Mouse (Mus musculus) intestine, postnatal 0 days (tissue): Measurements from ENCODE around the gene Kcng3. TPM values are rescaled to one million over a fixed set of nuclear protein-coding genes. Genes with fewer than 3 reads are reported as not detected.
A peak's percentile ranks its signal among the peaks of the same experiment; 100 is the strongest.

Experiments
- ATAC-seq: fragments of 200-750 bp; cut with Nextera tagmentation; 2 replicates; pipeline ENCODE4 v1.8.0; 2017; ENCODE audit warnings: mild to moderate bottlenecking, moderate TSS enrichment, moderate library complexity
- H3K27ac ChIP-seq: fragments of 300-500 bp; sonication (generic); 2 replicates; pipeline ENCODE4 v1.5.1; 2014; ENCODE audit warnings: mild to moderate bottlenecking, low read depth, low read length, moderate library complexity
- H3K27me3 ChIP-seq: fragments of 300-500 bp; sonication (generic); replicated peaks from 2 replicates; pipeline ENCODE4 v1.6.1; 2014; ENCODE audit warnings: low read length, mixed read lengths; ENCODE audit not compliant: control insufficient read depth, insufficient read depth
- H3K36me3 ChIP-seq: fragments of 300-500 bp; sonication (generic); 2 replicates; pipeline ENCODE4 v1.6.1; 2014; ENCODE audit warnings: mild to moderate bottlenecking, moderate library complexity; ENCODE audit not compliant: control insufficient read depth, insufficient read depth
- H3K4me1 ChIP-seq: fragments of 300-500 bp; sonication (generic); replicated peaks from 2 replicates; pipeline ENCODE4 v1.6.1; 2014; ENCODE audit warnings: antibody characterized with exemption, low read length, mixed read lengths; ENCODE audit not compliant: control insufficient read depth, insufficient read depth
- H3K4me2 ChIP-seq: fragments of 300-500 bp; sonication (generic); replicated peaks from 2 replicates; pipeline ENCODE4 v1.6.1; 2014; ENCODE audit warnings: low read depth, mild to moderate bottlenecking, moderate library complexity
- H3K4me3 ChIP-seq: fragments of 300-500 bp; sonication (generic); 2 replicates; pipeline ENCODE4 v1.5.1; 2014; ENCODE audit warnings: low read depth, low read length
- H3K9ac ChIP-seq: fragments of 300-500 bp; sonication (generic); 2 replicates; pipeline ENCODE4 v1.6.1; 2014; ENCODE audit warnings: mild to moderate bottlenecking, low read depth, low read length
- H3K9me3 ChIP-seq: fragments of 300-500 bp; sonication (generic); 2 replicates; pipeline ENCODE4 v1.6.1; 2016; ENCODE audit warnings: mixed run types; ENCODE audit not compliant: control insufficient read depth
- CTCF ChIP-seq: sonication (generic); IDR thresholded peaks from 2 replicates; pipeline ENCODE4 v1.5.1; 2016; ENCODE audit warnings: low read depth, mild to moderate bottlenecking, control low read depth, antibody characterized with exemption, moderate library complexity
- WGBS: fragments of 180-500 bp; shearing (Covaris S2); extraction: QIAGEN DNeasy Blood & Tissue Kit; methylation state at CpG from one replicate; pipeline ENCODE4 v1.1.7; 2014; 5-methylcytosine and 5-hydroxymethylcytosine counted together
- polyA plus RNA-seq: library from polyadenylated mRNA; unstranded; fragments of >200 nt; fragmentation: Nextera tagmentation; extraction: Ambion mirVana; gene quantifications from 2 replicates; pipeline ENCODE4 v1.2.1, GENCODE M21; 2015

Kcng3 gene
- polyA plus RNA-seq, 1 experiment from 2014 or later: not detected

DNA sequence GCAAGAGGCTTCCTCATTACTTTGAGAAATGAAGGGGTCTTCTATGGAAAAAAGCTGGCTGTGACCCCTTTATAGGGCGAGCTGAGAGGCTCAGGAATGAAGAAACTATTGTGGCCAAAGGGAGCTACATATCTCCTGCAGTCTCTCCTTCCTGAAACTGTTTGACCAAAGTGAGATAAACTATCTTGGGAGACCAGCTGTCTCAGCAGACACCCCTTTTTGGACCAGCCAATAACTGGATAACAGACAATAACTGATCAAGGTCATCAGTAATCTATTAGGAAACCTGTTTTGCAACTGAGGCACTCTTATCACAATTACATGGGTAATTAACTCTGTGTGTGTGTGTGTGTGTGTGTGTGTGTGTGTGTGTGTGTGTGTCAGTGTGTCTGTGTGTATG, 27.2 kb upstream of the Kcng3 start:
- TF ChIP-seq CTCF: no peak
- no peaks in the 10 kb centered on the region for H3K27me3 ChIP-seq
- no peaks in the 10 kb centered on the region for H3K9me3 ChIP-seq
- H3K4me2 ChIP-seq: no peak overlapping the region
- no peak overlapping the region for H3K4me3 ChIP-seq
- no peak overlapping the region for H3K9ac ChIP-seq
- H3K36me3 ChIP-seq: no peaks in the 10 kb centered on the region
- H3K27ac ChIP-seq: no peak overlapping the region
- 42% methylated on average over 1 of the region's 1 CpGs for WGBS
- H3K4me1 ChIP-seq: peaks cover 4% of the 10 kb centered on the region; the same call in 1 of the 2 replicates
- no peak for ATAC-seq

GRCm38 (mm10) chr17:83657375-83657774, 25.7 kb upstream of the Kcng3 start:
- H3K27ac ChIP-seq: no peak overlapping the region

DNA sequence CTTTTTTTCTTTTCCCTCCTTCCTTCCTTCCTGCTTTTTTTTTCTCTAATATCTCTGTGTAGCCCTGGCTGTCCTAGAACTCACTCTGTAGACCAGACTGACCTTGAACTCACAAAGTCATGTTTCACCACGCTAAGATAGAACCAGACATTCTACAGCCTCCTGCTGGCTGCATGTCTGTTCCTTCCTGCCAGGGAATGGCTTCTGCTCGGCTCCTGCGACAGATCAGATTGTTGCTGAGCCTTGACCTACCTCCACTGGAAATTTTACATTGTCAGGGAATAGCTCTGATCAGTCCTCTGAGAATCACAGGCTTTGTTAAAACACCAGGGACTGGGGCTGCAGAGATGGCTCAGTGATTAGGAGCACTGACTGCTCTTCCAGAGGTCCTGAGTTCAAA, 24.0 kb upstream of the Kcng3 start:
- TF ChIP-seq CTCF: no peak
- Histone ChIP-seq H3K4me3 (no peak overlapping the region), H3K9me3 (no peaks in the 10 kb centered on the region), H3K27ac (no peak overlapping the region), H3K36me3 (no peaks in the 10 kb centered on the region), H3K27me3 (no peaks in the 10 kb centered on the region), H3K9ac (no peak overlapping the region), H3K4me2 (no peak overlapping the region), H3K4me1 (peaks cover 4% of the 10 kb centered on the region; the same call in 1 of the 2 replicates)
- WGBS: 82% methylated on average over 3 of the region's 3 CpGs
- no peak for ATAC-seq

More at GRCm38 (mm10) chr17:83657375-83657774, 25.7 kb upstream of the Kcng3 start:
- no peaks in the 10 kb centered on the region for H3K36me3 ChIP-seq
- ATAC-seq: no peak
- TF ChIP-seq CTCF: no peak
- H3K4me3 ChIP-seq: no peak overlapping the region
- H3K9ac ChIP-seq: no peak overlapping the region
- no peak overlapping the region for H3K4me2 ChIP-seq
- WGBS: 91% methylated on average over 9 of the region's 9 CpGs
- no peaks in the 10 kb centered on the region for H3K27me3 ChIP-seq
- no peaks in the 10 kb centered on the region for H3K9me3 ChIP-seq
- H3K4me1 ChIP-seq: peaks cover 4% of the 10 kb centered on the region; the same call in 1 of the 2 replicates

- H3K9me3 ChIP-seq: no peaks in the 10 kb centered on the region
- no peaks in the 10 kb centered on the region for H3K36me3 ChIP-seq
- peaks cover 4% of the 10 kb centered on the region; the same call in 1 of the 2 replicates for H3K4me1 ChIP-seq
- H3K4me2 ChIP-seq: no peak overlapping the region
- 58% methylated on average over 13 of the region's 13 CpGs for WGBS
- H3K4me3 ChIP-seq: no peak overlapping the region
- no peak overlapping the region for H3K27ac ChIP-seq
- no peaks in the 10 kb centered on the region for H3K27me3 ChIP-seq
- H3K9ac ChIP-seq: no peak overlapping the region
- ATAC-seq: peak; percentile 24; the same call in 1 of the 2 replicates
- TF ChIP-seq CTCF: no peak
Measured at GRCm38 (mm10) chr17:83654651-83655136, 23.0 kb upstream of the Kcng3 start.

- 91% methylated on average over 3 of the region's 3 CpGs for WGBS
- Histone ChIP-seq H3K27me3 (no peaks in the 10 kb centered on the region), H3K36me3 (no peaks in the 10 kb centered on the region), H3K9me3 (no peaks in the 10 kb centered on the region), H3K4me3 (no peak overlapping the region), H3K27ac (no peak overlapping the region), H3K9ac (no peak overlapping the region), H3K4me2 (no peak overlapping the region), H3K4me1 (peaks cover 4% of the 10 kb centered on the region; the same call in 1 of the 2 replicates)
- no peak for TF ChIP-seq CTCF
- ATAC-seq: no peak
Measured at GRCm38 (mm10) chr17:83653635-83654034, 21.9 kb upstream of the Kcng3 start.

DNA sequence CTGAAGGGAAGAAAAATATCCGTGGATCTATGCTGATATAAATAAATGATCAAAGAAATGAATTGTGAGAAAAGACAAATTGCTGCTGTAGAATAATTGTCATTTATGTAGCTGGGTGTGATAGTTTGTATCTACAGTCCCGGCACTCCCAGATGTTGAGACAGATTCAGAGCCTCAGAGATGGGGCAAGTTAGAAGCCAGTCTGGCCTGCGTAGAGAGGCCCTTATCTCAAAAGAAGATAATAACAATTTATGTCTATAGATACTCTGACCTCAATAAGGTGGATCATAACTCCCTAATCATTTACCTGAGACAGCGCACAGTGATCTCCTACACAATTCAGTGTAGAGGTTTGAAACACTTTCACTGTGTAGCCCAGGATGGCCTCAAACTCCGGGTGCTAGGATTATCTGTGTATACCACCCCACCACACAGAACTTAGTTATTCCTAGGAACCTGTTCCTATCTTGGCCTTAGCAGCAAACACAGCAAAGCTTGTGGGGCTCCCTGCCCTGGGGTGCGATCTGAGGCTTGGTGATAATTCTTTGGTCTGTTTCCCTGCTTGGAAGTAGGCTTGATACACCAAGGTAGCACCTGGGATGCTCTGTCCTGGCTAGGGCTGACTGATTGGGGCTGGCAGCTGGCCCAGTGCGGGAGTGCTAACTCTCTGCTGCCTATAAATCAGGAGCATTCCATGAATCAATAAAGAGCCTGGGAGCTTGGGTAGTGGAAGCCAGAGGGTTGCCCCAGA, 19.4 kb upstream of the Kcng3 start:
- WGBS: 33% methylated on average over 7 of the region's 7 CpGs
- Histone ChIP-seq H3K27me3 (no peaks in the 10 kb centered on the region), H3K4me2 (no peak overlapping the region), H3K9ac (no peak overlapping the region), H3K36me3 (no peaks in the 10 kb centered on the region), H3K4me1 (peaks cover 4% of the 10 kb centered on the region; the same call in 1 of the 2 replicates), H3K4me3 (no peak overlapping the region), H3K9me3 (no peaks in the 10 kb centered on the region), H3K27ac (no peak overlapping the region)
- ATAC-seq: peak; percentile 46
- no peak for TF ChIP-seq CTCF
